Mouse (Mus musculus): Measurements from ENCODE around the gene Slc35b4.

Slc35b4 gene

GRCm38 (mm10) chr6:34138366-34138765, 38.5 kb downstream of the Slc35b4 start:
- intact Hi-C loops (cut with DNase I): no loop called here

- intact Hi-C loops (cut with DNase I): no loop called here
These were observed 44.5 kb downstream of the Slc35b4 start for GRCm38 (mm10) chr6:34132391-34132790.

- intact Hi-C loops (cut with DNase I): no loop called here
These were observed 47.6 kb downstream of the Slc35b4 start for GRCm38 (mm10) chr6:34129261-34129660.

GRCm38 (mm10) chr6:34124401-34124800, 52.5 kb downstream of the Slc35b4 start:
- intact Hi-C loops (cut with DNase I): no loop called here

- intact Hi-C loops (cut with DNase I): no loop called here
These were observed 60.0 kb downstream of the Slc35b4 start for GRCm38 (mm10) chr6:34116838-34117478.

- intact Hi-C loops (cut with DNase I): no loop called here
These were observed 65.5 kb downstream of the Slc35b4 start for GRCm38 (mm10) chr6:34111406-34111805.

GRCm38 (mm10) chr6:34110571-34110970, 66.3 kb downstream of the Slc35b4 start:
- intact Hi-C loops (cut with DNase I): no loop called here

All from adrenal gland (tissue).